Mouse (Mus musculus) cerebellum, adult 2 months (tissue): ENCODE measurements around the gene Nsd1.

Experiments
- CTCF ChIP-seq: fragments of 200-500 bp; IDR thresholded peaks from 2 replicates; pipeline ENCODE4 v1.5.1; 2011; ENCODE audit warnings: low read depth, mild to moderate bottlenecking, control low read depth, low read length, moderate library complexity, borderline replicate concordance; ENCODE audit not compliant: insufficient read depth
- POLR2A ChIP-seq: fragments of 200-500 bp; IDR thresholded peaks from 2 replicates; pipeline ENCODE4 v1.6.1; 2011; ENCODE audit warnings: low read length, control low read depth, borderline replicate concordance; ENCODE audit not compliant: insufficient read depth

DNA sequence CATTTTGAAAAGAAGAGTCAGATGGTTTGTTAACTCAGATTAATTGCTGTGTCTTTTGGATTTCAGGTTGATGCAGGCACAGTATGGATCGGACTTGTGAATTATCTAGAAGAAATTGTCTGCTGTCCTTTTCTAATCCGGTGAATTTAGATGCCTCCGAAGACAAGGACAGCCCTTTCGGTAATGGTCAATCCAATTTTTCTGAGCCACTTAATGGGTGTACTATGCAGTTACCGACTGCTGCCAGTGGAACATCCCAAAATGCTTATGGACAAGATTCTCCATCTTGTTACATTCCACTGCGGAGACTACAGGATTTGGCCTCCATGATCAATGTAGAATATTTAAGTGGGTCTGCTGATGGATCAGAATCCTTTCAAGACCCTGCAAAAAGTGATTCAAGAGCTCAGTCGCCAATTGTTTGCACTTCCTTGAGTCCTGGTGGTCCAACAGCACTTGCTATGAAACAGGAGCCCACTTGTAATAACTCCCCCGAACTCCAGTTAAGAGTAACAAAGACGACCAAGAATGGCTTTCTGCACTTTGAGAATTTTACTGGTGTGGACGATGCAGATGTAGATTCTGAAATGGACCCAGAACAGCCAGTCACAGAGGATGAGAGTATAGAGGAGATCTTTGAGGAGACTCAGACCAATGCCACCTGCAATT lies 3.7 kb downstream of the Nsd1 start:
- TF ChIP-seq POLR2A (no peak), CTCF (no peak)
